Mouse (Mus musculus): ENCODE results near the gene Gjb4. TPM values are rescaled to one million over a fixed set of nuclear protein-coding genes. Genes with fewer than 3 reads are reported as not detected.
A peak's percentile ranks its signal among the peaks of the same experiment; 100 is the strongest.

Gjb4 gene
- polyA plus RNA-seq, 1 experiment from 2014 or later: not detected

GRCm38 (mm10) chr4:127368379-127368973 lies 14.6 kb upstream of the Gjb4 start:
- H3K27ac ChIP-seq (replicated peaks): no peak overlapping the region
- 0 out of 2 replicates have a peak, but pooled peaks cover 7% of the 10 kb centered on the region for H3K27me3 ChIP-seq
- no peak overlapping the region for H3K4me3 ChIP-seq
- peaks cover 4% of the 10 kb centered on the region for H3K4me1 ChIP-seq
- H3K36me3 ChIP-seq: no peaks in the 10 kb centered on the region
- 32% methylated on average over 13 of the region's 13 CpGs for WGBS
- no peaks in the 10 kb centered on the region for H3K9me3 ChIP-seq
- no peak overlapping the region for H3K4me2 ChIP-seq (replicated peaks)
- no peak overlapping the region for H3K9ac ChIP-seq (replicated peaks)
- ATAC-seq (replicated peaks): peak; percentile 61; the same call in 1 of the 2 replicates

- Histone ChIP-seq H3K4me1 (peaks cover 4% of the 10 kb centered on the region), H3K27me3 (0 out of 2 replicates have a peak, but pooled peaks cover 7% of the 10 kb centered on the region), H3K36me3 (no peaks in the 10 kb centered on the region), H3K4me3 (no peak overlapping the region), H3K9ac (replicated peaks) (no peak overlapping the region), H3K4me2 (replicated peaks) (no peak overlapping the region), H3K27ac (replicated peaks) (no peak overlapping the region), H3K9me3 (no peaks in the 10 kb centered on the region)
- ATAC-seq (replicated peaks): no peak
- 16% methylated on average over 4 of the region's 4 CpGs for WGBS
Measured at GRCm38 (mm10) chr4:127365834-127366233, 12.0 kb upstream of the Gjb4 start.

GRCm38 (mm10) chr4:127365433-127365832 lies 11.6 kb upstream of the Gjb4 start:
- H3K4me3 ChIP-seq: no peak overlapping the region
- H3K27ac ChIP-seq (replicated peaks): no peak overlapping the region
- H3K36me3 ChIP-seq: no peaks in the 10 kb centered on the region
- H3K9ac ChIP-seq (replicated peaks): no peak overlapping the region
- no peak for ATAC-seq (replicated peaks)
- no peak overlapping the region for H3K4me2 ChIP-seq (replicated peaks)
- no peaks in the 10 kb centered on the region for H3K9me3 ChIP-seq
- WGBS: 15% methylated on average over 5 of the region's 5 CpGs
- H3K27me3 ChIP-seq: 0 out of 2 replicates have a peak, but pooled peaks cover 7% of the 10 kb centered on the region
- peaks cover 4% of the 10 kb centered on the region for H3K4me1 ChIP-seq

GRCm38 (mm10) chr4:127364431-127364830 lies 10.6 kb upstream of the Gjb4 start:
- H3K4me2 ChIP-seq (replicated peaks): no peak overlapping the region
- H3K4me3 ChIP-seq: no peak overlapping the region
- H3K36me3 ChIP-seq: no peaks in the 10 kb centered on the region
- H3K9ac ChIP-seq (replicated peaks): no peak overlapping the region
- H3K27ac ChIP-seq (replicated peaks): no peak overlapping the region
- 66% methylated on average over 6 of the region's 6 CpGs for WGBS
- H3K4me1 ChIP-seq: peaks cover 4% of the 10 kb centered on the region
- H3K27me3 ChIP-seq: 0 out of 2 replicates have a peak, but pooled peaks cover 7% of the 10 kb centered on the region
- ATAC-seq (replicated peaks): no peak
- no peaks in the 10 kb centered on the region for H3K9me3 ChIP-seq

DNA sequence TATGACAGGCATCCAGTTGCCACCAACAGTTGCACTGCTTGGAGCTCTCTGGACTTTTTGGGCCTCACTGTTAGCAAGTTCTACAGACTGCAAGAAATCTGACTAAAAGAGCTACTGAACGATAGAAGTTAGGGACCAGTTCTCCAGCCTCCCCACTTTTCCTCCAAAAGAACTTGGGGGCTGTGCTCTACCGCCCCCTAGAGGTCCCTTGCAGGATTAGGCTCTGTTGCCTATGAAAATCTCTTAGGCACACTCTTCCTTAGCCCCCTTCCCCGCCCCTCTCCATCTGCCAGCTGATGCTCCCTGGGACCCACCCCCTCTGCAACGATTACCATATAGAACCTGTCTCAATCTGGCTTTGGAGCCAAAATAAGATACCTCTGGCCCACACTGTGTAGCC lies 9.4 kb upstream of the Gjb4 start:
- no peak for ATAC-seq (replicated peaks)
- Histone ChIP-seq H3K27ac (replicated peaks) (no peak overlapping the region), H3K36me3 (no peaks in the 10 kb centered on the region), H3K27me3 (no peaks in the 10 kb centered on the region), H3K4me2 (replicated peaks) (no peak overlapping the region), H3K4me1 (no peaks in the 10 kb centered on the region), H3K9ac (replicated peaks) (no peak overlapping the region), H3K4me3 (no peak overlapping the region), H3K9me3 (no peaks in the 10 kb centered on the region)
- WGBS: 59% methylated on average over 4 of the region's 4 CpGs

- Histone ChIP-seq H3K4me1 (no peaks in the 10 kb centered on the region), H3K4me3 (no peak overlapping the region), H3K27ac (replicated peaks) (no peak overlapping the region), H3K4me2 (replicated peaks) (no peak overlapping the region), H3K9me3 (no peaks in the 10 kb centered on the region), H3K27me3 (no peaks in the 10 kb centered on the region), H3K9ac (replicated peaks) (no peak overlapping the region), H3K36me3 (no peaks in the 10 kb centered on the region)
- no peak for ATAC-seq (replicated peaks)
- WGBS: 95% methylated on average over 3 of the region's 3 CpGs
Measured at GRCm38 (mm10) chr4:127362520-127362919, 8.6 kb upstream of the Gjb4 start.

DNA sequence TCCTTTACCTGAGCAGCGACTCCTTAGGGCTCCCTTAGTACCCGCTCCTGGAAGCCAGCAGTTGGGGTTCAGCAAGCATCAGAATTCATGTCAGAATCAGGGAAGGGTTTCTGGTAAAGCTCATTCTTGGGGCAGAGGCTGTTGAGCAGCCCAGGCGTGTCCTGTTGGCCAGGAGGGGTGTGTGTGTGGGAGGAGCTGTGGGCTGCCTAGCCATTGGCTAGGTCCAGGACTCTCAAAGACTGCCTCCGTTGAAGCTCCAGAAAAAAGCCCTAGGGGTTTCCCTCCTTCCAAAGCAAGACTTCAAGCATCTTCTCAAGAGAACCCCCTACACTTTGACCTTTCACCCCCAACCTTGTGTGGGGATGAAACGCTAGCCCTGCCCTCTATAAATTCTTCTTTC lies 4.1 kb upstream of the Gjb4 start, which contains the start of gene Gjb5:
TSS of gene Gjb5 (minus strand) at position 164 of the 400 bp plus-strand sequence.
- H3K36me3 ChIP-seq: no peaks in the 10 kb centered on the region
- no peak within 1 kb of the TSS for H3K4me3 ChIP-seq
- no peak within 1 kb of the TSS for H3K9ac ChIP-seq (replicated peaks)
- ATAC-seq (replicated peaks): no peak
- no peaks in the 10 kb centered on the region for H3K27me3 ChIP-seq
- H3K9me3 ChIP-seq: no peaks in the 10 kb centered on the region
- no peaks in the 10 kb centered on the region for H3K4me1 ChIP-seq
- no peak within 1 kb of the TSS for H3K27ac ChIP-seq (replicated peaks)
- H3K4me2 ChIP-seq (replicated peaks): no peak within 1 kb of the TSS
- 24% methylated on average over 5 of the region's 5 CpGs for WGBS

- H3K9me3 ChIP-seq: no peaks in the 10 kb centered on the region
- H3K27ac ChIP-seq (replicated peaks): no peak overlapping the region
- no peak overlapping the region for H3K4me3 ChIP-seq
- H3K36me3 ChIP-seq: no peaks in the 10 kb centered on the region
- H3K4me1 ChIP-seq: no peaks in the 10 kb centered on the region
- no peaks in the 10 kb centered on the region for H3K27me3 ChIP-seq
- ATAC-seq (replicated peaks): no peak
- no peak overlapping the region for H3K9ac ChIP-seq (replicated peaks)
- no peak overlapping the region for H3K4me2 ChIP-seq (replicated peaks)
- whole genome bisulfite sequencing: 77% methylated on average over 15 of the region's 15 CpGs
Measured at GRCm38 (mm10) chr4:127354506-127355485, 915 bp upstream of the Gjb4 start.

DNA sequence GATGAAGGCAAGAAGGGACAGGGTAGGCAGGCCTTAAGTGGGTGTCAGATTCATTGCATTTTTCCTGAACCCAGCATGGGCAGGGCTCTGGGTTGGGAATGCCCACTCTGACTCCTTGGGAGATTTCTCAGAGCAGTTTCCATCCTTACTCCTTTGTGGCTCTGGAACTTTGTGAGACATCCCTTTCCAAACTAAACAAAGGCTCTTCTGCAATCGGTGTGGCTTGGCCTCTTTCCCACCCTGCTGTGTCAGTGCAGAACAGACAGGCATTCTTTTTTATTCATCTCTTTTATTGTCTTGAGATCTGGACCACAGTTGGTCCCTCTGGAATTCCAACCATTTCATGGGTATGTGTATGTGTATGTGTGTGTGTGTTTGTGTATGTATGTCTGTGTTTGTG lies 1.3 kb downstream of the Gjb4 start:
- Histone ChIP-seq H3K9me3 (no peaks in the 10 kb centered on the region), H3K27ac (replicated peaks) (no peak overlapping the region), H3K9ac (replicated peaks) (no peak overlapping the region), H3K4me2 (replicated peaks) (no peak overlapping the region), H3K4me3 (no peak overlapping the region), H3K36me3 (no peaks in the 10 kb centered on the region), H3K4me1 (no peaks in the 10 kb centered on the region), H3K27me3 (no peaks in the 10 kb centered on the region)
- 25% methylated on average over 1 of the region's 1 CpGs for whole genome bisulfite sequencing
- no peak for ATAC-seq (replicated peaks)

GRCm38 (mm10) chr4:127349560-127350300 lies 4.2 kb downstream of the Gjb4 start:
- ATAC-seq (replicated peaks): no peak
- H3K36me3 ChIP-seq: no peaks in the 10 kb centered on the region
- no peak overlapping the region for H3K27ac ChIP-seq (replicated peaks)
- H3K9ac ChIP-seq (replicated peaks): no peak overlapping the region
- H3K4me3 ChIP-seq: no peak overlapping the region
- H3K4me2 ChIP-seq (replicated peaks): no peak overlapping the region
- no peaks in the 10 kb centered on the region for H3K9me3 ChIP-seq
- H3K27me3 ChIP-seq: no peaks in the 10 kb centered on the region
- no peaks in the 10 kb centered on the region for H3K4me1 ChIP-seq
- WGBS: 63% methylated on average over 4 of the region's 4 CpGs

- ATAC-seq (replicated peaks): no peak
- Histone ChIP-seq H3K9me3 (no peaks in the 10 kb centered on the region), H3K4me2 (replicated peaks) (no peak overlapping the region), H3K27ac (replicated peaks) (no peak overlapping the region), H3K4me3 (no peak overlapping the region), H3K4me1 (no peaks in the 10 kb centered on the region), H3K9ac (replicated peaks) (no peak overlapping the region), H3K36me3 (no peaks in the 10 kb centered on the region), H3K27me3 (no peaks in the 10 kb centered on the region)
- WGBS: 88% methylated on average over 5 of the region's 5 CpGs
Measured at GRCm38 (mm10) chr4:127345000-127345399, 8.9 kb downstream of the Gjb4 start.

DNA sequence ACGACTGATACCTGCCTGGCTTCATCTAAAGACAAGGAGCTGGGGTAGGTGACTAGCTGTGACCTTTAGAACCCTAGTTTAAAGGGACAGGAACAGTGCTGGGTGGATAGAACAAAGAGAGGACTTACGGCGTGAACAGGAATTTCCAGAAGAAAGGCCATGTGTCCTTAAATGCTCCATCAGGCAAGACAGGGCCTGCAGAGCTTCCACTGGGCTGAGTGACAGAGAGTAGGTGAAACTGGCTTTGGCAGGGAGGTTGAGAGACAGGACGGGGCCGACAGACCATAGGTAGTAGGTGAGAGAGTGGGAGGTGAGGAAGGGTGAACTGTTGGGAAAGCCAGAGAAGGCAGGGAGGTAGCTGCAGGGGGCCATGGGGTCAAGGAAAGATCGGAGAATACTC lies 12.5 kb downstream of the Gjb4 start:
- Histone ChIP-seq H3K4me2 (replicated peaks) (no peak overlapping the region), H3K27ac (replicated peaks) (no peak overlapping the region), H3K4me3 (no peak overlapping the region), H3K9me3 (no peaks in the 10 kb centered on the region), H3K27me3 (no peaks in the 10 kb centered on the region), H3K4me1 (no peaks in the 10 kb centered on the region), H3K9ac (replicated peaks) (no peak overlapping the region), H3K36me3 (no peaks in the 10 kb centered on the region)
- WGBS: 68% methylated on average over 6 of the region's 6 CpGs
- no peak for ATAC-seq (replicated peaks)
